Mouse (Mus musculus) right cerebral cortex, postnatal 25 days (tissue): ENCODE data around the gene Angptl7.

ENCODE experiments used
- DNase-seq: peaks from one replicate; pipeline ENCODE4 v3.0.0; 2022

The Angptl7 gene

DNA sequence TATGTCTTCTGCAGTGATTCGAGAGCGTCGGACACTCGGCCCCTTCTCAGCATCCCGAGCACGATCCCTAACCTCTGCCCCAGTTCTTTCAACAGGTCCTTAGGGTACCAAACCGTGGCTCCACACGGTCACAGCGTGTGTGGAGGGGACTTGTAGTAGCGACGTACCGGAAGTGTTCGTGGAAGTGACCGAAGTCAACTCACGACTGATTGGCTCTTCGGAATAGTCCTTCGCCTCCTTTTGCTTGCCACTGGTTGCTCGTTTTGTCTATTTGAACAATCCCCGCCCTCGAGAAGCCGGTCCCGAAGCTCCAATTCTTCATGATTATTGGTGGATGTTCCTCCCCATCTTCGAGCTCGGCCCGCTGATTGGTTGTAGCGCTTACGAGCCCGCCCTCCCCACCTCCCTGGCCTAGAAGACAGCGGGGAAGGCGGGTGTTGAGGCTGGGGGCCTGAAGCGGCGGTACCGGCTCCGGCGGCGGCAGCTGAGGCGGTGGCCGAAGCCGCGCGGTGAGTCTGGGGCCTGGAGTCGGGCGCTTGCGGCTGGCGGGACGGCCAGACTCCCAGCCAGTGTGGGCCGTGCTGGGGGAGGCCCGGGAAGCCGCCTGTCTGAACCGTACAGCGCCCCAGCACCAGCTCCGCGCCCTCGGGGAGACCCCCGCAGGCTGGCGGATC lies 51.9 kb downstream of the Angptl7 start, which contains the start of gene Mtor:
TSS of gene Mtor (plus strand) at position 433 of the 674 bp plus-strand sequence.
- peak; percentile 93 for DNase-seq
